Mouse (Mus musculus) C2C12 (cell line): ENCODE measurements around the gene Rdh5.

Source experiments
- CTCF ChIP-seq: IDR thresholded peaks from one replicate; pipeline ENCODE4 v1.5.1; 2011; ENCODE audit not compliant: control insufficient read depth, insufficient read depth, insufficient read length
- FOSL1 ChIP-seq: IDR thresholded peaks from one replicate; pipeline ENCODE4 v1.8.0; 2011; ENCODE audit warnings: mild to moderate bottlenecking, low read length; ENCODE audit not compliant: poor library complexity, insufficient read depth, severe bottlenecking
- MAX ChIP-seq: IDR thresholded peaks from one replicate; pipeline ENCODE4 v1.6.1; 2011; ENCODE audit warnings: mild to moderate bottlenecking, control low read depth
- USF1 ChIP-seq: IDR thresholded peaks from one replicate; pipeline ENCODE4 v1.6.1; 2011; ENCODE audit warnings: low read depth, mild to moderate bottlenecking, control low read depth, moderate library complexity

DNA sequence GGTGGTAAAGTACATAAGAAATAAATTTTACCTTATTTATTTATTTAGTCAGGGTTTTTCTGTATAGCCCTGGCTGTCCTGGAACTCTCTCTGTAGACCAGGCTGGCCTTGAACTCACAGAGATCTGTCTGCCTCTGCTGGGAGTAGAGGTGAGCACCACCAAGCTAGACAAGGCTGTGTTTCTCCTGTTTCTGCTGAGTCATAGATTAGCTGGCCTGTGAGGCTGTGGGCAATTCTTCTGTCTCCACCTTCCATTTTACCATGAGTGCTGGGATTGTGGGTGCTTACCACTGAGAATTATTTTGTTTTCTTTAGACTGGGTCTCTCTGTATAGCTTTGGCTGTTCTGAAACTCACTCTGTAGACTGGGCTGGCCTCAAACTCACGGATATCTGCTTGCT is 21.3 kb downstream of the Rdh5 start:
- TF ChIP-seq CTCF, result no peak
- no peak for TF ChIP-seq FOSL1
- no peak for TF ChIP-seq USF1
- no peak for TF ChIP-seq MAX
